Mouse (Mus musculus): Measurements from ENCODE around the gene Fgf12.
A peak's percentile ranks its signal among the peaks of the same experiment; 100 is the strongest.

DNA sequence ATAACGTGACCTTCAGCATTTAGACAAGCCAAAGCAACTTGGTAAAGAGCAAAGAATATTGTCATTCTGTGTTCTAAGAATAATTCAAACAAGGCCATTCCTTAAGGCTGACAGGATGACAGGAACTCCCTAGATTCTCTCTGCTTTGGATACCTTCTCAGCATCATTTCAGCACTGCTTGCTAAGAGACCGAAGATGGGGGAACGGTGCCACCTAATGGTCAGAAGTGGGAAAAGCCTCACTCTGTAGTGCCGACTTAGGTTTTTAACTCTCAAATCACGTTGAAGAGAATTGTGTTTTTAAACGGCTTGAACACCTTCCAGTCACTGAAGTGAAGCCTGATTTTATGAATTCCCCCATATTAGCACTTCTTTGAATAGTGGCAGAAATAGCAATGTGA, 262.4 kb downstream of the Fgf12 start:
- peak; percentile 89; the same call in 1 of the 2 replicates for TF ChIP-seq CTCF (IDR thresholded peaks at IDR 0.05; ENCODE audit: borderline replicate concordance, extremely low read depth, insufficient read depth, insufficient read length)
- no peak for TF ChIP-seq POLR2A (IDR thresholded peaks at IDR 0.05; ENCODE audit: borderline replicate concordance, extremely low read depth, insufficient read depth, insufficient read length, poor library complexity, severe bottlenecking)
